Mouse (Mus musculus): ENCODE results near the gene Fam168b.

The Fam168b gene

DNA sequence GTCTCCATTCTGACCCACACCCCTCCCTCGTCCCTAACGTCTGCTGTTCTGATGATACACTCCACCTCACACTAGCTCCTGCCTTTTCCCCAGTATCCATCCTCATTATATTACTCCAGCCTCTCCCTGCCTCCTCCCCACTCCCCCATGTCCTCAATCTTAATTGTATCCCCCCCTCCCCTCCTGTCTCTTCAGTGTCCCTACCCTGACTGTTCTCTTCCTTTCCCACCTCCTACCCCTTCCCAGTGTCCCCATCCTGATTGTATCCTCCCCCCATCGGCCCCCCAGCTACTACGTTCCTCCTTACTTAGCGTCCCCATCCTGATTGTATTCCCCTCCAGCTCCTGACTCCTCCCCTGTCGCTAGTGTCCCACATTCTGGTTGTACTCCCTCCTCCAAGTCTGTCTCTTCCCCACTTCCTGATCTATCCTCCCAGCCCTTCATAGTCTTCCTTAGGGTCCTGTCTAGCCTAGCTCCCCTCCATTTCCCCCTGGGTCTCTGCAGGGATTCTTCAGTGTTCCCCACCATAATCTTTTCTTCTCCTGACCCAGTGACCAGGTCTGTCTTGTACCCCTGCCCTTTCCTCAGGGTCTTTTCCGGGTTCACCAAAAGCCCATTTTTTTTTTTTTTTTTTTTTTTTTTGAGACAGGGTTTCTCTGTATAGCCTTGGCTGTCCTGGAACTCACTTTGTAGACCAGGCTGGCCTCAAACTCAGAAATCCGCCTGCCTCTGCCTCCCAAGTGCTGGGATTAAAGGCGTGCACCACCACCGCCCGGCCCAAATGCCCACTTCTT lies 7.7 kb upstream of the Fam168b start:
- DNase-seq (ENCODE audit: low spot score): no peak

DNA sequence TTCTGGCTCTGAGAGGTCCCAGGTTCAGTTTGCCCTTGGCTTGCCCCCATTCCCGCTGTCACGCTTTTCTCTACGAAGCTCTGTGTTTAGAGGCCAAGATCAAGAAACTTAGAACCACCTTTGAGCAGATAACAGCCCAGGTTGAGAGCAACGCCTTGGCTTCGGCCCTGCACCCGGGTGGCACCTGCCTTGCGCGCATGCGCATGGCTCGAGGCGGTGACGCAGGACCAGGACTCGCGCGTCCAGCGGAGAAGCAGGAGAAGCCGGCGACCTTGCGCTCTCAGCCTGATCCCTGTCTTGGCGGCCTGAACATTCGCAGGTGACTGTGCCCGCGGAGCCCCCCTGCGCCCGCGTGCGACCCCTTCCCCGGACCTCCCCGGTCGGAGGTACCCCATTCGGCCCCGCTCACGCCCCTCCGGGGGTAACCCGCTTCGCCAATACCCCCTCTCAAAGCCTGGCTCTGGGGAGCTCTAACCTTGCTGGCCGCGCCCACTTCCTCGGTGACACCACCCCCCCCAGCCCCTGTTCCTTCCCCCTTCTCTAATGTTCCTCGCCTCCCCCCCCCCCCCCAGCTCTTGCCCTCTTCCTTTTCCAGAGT lies 7.0 kb upstream of the Fam168b start, which contains the start of gene Plekhb2:
Gene Plekhb2 (plus strand): TSS at position 232 of the 598 bp plus-strand sequence.
- DNase-seq (ENCODE audit: low spot score): peak; percentile 60

DNA sequence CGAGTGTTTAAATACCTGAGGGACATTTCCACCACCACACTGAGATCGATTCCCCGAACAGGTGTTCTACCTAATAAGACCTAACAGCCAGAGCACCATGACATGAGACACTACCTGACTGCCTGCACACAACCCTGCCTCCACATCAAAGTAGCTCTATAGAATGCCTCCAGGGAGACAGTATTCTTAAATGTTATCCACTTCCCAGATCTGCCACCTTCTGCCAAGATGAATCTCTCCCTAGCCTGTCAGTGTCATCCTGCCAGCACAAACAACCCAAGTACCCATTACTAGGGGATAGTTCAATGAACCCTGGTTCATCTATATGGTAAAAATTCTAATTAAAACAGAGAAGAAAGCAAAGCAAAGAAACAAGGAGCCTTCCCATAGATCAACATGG lies 4.2 kb upstream of the Fam168b start:
- no peak for DNase-seq (ENCODE audit: low spot score)

DNA sequence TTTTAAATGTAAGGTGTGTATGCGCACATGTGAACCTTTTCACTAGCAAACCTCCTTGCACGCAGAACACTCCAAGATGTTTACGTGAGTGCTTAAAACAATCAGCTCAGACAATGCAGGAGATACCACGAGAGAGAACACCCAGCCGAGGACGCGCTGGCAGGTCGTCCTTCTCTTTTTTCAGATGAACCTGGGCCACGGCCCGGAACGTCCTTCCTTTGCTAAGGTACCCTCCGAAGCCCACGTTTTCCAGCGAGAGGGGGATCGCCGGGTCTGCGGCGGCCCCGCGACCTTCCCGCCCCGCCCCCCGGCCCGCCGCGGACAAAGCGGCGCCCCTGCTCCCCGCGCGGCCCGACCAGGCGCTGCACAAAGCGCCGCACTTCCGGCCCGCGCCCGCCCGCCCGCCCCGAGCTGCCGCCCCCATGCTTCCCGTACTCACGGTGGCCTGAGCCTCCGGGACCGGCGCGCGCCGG lies 440 bp downstream of the Fam168b start:
- no peak for DNase-seq (ENCODE audit: low spot score)

DNA sequence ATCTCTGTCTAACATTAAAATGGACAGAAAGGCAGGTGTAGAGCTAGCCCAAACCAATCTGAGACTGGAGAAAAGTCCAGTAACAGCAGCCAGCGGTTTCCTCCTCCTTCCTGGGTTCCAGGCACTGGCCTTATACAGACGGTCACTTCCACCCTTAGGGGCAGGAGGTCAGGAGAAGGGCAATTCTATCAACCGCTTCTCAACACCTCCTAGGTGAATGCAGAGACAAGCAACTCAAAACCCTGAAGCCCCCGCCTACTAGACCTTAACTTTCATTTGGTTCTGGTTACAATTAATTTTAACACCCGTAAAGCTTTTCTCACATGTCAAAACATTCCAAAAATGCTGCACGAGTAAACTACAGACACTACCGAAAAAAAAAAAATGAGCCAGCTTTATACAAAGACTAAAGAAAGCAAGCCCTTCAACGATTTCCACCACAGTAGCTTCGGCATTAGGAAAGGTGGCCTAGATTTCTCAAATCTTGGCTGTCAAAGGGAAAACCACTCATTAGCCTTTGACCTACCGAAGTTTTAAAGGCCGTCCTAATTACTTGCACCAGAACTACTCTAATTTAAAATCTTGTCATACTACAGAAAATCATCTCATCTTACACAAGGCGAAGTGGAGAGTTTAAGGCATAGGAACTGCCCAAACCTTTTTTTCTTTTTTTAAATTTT lies 1.0 kb downstream of the Fam168b start:
- no peak for DNase-seq (ENCODE audit: low spot score)

DNA sequence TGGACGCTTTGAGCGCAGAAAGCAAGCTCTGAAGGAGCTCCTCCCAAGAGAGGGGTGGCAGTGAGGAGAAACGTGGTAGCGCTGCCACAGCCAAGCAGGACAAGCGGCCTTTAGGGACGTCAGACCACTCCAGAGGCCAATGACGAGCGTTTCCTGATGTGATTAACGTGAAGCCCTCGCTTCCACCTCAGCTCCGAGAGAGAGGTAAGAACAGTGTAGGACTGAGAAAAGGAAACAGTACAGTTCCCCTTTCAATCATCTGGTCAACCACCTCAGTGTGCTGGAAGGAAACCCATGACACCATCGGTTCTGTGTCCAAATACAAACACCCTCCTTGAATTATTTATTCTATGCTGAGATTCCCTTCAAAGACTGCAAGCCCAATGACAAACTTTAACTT lies 3.6 kb downstream of the Fam168b start:
- DNase-seq (ENCODE audit: low spot score): no peak

DNA sequence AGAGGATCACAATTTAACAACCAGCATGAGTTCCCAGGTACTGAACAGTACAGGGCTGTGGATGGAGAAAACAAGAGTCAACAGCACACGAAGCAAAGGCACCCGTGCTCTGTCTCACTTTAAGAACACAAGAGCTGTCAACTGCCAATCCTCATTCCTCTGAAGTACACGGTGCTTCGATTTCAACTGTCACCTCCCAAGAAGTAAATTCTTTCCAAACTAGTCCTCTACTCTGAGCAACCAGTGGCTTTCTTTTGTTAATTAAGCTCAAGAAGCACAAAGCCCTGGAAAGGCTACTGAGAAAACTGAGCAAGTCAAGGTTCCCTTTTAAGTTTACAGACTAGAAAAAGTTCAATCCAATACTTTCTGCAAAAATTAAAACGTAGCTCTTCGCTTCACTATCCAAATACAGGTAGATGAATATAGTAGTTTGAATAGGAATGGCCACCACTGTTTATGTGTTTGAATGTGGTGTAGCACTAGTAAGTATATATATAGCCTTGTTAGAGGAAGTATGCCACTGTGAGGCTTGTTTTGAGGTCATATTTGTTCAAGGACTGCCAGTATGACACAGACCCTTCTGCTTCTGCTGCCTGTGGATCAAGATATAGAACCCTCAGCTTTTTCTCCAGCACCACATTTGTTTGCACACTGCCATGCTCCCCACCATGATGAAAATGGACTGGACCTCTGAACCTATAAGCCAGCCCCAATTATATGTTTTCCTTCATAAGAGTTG lies 4.7 kb downstream of the Fam168b start:
- no peak for DNase-seq (ENCODE audit: low spot score)

DNA sequence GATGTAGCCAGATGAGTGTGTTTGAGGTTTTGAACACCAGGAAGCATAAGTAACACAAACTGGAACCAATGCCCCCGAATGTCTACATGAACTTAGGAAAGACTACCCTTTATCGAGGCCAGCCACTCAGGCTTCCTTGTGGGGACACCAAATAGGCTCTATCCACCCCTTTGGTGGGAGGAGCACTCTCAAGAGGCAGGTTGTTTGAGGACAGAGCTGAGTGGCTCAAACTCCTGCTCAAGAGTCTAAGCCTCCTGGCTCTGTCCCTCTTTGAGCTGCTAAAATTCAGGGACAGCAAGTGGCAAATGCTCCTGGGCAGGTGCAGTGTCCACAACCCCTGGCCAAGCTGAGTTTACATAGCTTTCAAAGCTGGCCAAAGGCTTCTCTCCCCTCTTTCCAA lies 8.0 kb downstream of the Fam168b start:
- no peak for DNase-seq (ENCODE audit: low spot score)

DNA sequence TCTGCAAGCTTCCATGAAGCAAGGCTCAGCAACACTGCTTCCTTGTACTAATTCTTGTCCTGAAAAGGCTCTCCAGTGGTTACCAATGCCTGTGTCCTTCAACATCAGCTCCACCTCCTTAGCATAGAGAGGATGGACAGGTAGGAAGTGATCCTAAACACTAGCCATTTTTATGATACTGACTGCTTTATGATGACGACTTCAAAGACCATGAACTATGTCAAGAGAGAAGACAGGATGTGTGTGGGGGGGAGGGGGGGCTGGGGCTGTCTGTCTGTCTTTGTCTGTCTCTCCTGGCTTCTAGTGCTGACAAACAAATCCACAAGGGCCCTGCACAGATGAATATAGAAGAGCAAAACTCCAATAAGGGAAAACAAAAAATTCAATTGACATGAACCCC lies 11.5 kb downstream of the Fam168b start:
- no peak for DNase-seq (ENCODE audit: low spot score)

DNA sequence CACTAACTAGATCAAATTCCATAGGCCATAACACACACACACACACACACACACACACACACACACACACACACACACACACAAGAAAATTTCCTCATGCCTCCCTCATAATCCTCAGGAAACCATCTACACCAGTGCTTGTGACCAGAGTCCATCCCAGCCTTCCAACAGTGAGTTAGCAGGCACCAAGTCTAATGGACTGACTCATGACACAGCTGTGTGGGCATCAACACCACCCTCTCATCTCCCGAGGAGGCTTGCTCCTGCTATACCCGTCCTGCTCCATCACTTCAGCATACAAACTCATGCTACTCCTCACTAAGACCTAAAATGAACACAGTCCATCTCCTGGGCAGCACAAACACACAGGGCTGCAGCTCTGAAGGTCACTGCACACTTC lies 11.9 kb downstream of the Fam168b start:
- no peak for DNase-seq (ENCODE audit: low spot score)

DNA sequence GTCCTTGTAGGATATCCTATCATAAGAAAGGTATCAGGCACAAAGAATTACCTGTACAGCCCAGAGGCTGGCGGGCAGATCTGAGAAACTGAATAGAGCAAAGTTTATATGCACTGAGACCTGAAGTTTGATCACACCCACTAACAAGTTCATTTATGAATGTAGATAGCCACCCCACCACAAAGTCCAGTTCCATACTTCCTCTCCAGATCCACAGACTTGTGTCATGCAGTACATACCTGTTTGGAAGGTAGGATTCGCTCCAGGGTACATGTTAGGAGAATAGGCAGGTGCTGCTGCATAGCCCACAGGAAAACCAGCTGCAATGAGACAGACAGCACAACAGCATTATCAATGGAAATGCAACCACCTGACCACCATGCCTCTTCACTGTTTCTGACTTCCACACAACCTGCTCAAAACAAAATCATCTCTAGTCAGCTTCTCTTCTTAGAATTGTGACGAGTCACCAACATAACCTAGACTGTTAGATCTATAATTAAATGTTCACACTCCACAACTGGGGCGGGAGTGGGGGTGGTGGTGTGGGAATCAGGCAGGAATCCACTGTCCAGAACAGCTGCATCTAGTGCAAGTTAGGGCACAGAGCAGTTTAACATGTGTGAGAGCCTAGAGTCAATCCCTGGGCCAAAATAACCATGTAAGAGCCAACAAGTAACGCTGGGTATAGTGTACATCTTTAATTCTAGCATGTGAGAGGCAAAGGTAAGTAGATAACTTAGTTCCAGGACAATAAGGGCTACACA lies 14.2 kb downstream of the Fam168b start:
- no peak for DNase-seq (ENCODE audit: low spot score)

DNA sequence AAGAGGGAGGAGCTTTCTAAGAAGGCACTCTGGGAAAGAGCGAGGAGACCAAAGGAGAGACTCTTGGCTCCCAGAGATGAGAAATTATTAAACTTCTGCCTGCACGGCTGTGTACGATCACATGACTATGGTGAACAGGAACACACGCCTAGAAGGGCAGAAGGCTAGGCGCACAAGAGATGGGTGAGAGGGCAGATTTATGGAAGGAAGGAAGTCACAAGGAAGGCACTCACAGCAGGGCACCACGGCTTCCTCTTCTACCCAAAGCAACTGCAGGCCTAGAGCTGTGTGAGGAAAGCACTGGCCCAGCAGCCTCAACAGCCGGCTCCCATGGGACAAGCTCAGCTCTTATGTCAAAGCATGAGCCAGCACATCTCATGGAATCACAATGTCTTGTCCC lies 15.0 kb downstream of the Fam168b start:
- no peak for DNase-seq (ENCODE audit: low spot score)

DNA sequence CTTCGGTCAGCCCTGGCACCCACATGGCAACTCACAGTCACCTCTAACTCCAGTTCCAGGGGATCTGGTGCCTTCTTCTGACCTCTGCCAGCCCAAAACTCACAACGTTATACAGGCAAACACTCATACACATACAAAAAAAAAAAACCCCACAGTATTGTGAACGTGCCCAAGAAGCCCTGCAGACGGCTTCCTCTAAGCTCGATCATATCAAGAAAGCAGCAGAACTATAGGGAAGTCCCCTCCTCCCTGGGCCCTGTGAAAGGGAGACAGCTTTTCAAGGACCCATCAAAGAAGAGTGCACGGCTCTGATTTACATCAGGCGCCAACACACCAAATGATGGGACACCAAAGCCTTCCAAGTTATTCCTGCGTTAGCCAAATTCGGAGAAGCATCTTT lies 17.0 kb downstream of the Fam168b start:
- no peak for DNase-seq (ENCODE audit: low spot score)

DNA sequence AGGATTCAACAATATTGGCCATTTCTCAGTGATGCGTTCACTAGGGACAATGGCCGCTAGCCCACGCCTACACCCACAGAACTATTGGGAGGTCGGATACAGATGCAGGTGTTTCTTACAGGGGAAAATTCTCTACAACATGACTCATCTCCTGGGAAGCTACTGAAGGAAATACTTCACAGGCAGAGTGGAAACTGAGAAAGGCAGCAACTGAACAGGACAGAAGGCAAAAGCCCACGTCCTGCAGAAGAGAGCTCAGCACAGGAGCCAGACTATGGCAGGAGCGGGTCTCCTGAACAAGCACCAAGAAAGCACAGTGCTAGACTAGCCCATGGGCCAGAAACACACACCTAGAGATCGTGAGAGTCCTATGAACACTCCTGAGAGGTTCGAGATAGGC lies 18.7 kb downstream of the Fam168b start:
- no peak for DNase-seq (ENCODE audit: low spot score)

DNA sequence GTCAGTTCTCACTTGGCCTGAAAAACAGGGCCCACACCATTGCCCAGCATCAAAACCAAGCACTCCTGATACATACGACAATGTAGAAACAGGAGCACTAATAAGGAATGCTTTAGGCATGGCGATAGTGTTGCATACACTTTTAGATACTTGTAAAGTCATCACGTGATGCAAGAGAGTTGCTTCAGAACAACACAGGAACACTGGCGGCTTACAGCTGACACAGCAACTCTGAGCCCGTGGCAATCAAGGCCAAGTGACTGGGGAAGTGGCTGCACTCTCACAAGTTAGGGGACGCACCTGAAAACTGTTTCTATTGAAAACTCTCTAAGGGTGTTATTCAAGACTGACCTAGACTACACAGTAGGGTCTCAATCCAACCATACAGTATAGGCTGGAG lies 19.5 kb downstream of the Fam168b start:
- no peak for DNase-seq (ENCODE audit: low spot score)

DNA sequence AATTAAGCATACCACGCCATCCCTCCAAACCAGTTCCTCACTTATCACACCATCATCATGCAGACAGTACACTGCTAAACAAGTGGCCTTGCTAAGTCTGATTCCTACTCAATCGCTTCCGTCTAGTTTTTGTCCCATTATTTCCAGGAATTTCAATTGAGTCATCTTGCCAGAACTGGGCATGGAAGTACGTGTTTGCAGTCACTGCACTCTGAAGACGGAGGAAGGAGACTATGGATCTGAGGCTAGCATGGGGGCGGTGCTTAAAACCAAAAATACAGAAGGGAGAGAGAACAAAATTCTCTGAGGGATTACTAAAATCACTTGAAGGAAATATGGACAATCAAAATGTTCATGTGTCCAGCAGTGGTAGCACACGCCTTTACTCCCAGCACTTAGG lies 20.1 kb downstream of the Fam168b start:
- DNase-seq (ENCODE audit: low spot score): no peak

DNA sequence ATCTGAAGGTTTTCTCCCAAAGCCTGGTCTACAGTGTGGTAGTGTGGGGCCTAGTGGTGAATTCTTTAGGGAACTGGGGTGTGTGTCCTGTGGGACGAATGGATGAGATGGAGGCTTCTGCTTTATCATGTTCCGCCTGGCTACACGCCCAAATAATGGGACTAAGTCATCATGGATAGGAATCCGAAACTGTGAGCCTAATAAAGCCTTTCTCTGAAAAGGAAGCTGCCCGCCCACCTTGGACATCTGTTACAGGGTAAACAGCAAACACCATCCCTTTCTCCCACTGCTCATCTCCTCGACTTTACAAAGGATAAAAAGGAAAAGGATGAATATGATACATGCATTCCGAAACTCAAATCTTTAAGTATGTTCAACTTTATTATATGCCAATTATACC lies 20.9 kb downstream of the Fam168b start:
- DNase-seq (ENCODE audit: low spot score): no peak

DNA sequence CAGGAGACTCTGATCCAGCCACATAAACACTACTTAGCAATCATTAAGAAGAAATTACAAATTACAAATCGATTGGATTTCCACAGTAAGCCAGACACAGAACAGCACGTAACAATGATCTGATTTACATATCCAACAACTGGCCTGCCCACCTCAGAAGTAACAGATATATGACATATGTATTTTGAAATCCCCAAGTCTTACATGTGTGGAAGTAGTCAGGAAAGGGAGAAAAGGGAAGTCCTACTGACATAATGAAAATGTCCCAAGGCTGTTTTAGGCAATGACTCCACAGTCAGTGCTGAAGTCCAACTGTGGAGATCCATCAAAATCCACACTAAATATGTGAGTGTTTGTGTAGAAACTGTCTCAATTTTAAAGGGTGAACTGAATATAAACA lies 21.5 kb downstream of the Fam168b start:
- no peak for DNase-seq (ENCODE audit: low spot score)

DNA sequence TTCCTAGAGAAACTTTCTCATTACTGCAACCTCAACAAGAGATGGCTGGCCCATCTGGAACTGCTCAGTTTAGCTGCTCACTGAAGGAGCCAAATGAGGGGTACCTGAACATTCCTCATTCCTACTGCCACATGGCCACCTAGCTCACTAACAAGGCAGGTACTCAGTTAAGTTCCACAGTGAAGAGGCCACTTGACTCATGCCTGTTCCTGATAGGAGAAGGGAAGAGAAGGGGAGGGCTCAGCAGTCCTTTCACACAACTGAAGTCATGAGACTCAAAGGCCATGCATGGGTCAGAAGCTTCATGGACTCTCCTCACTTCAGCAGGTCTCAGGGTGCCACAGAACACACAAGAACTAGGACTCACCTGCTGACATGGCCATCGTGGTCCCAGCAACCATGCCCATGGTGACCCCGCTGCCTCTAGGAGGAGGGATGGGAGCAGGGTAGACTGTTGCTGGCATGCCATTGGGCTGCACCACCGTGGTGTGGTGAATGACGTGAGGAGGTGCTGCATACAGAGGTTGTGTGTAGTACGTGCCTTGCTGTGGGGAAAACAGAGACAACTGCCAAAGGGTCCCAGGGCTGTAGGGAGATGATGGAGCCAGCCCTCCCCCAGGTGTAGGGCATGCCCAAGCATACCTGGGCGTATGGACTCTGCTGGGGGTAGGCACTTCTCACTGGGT lies 23.5 kb downstream of the Fam168b start:
- no peak for DNase-seq (ENCODE audit: low spot score)

DNA sequence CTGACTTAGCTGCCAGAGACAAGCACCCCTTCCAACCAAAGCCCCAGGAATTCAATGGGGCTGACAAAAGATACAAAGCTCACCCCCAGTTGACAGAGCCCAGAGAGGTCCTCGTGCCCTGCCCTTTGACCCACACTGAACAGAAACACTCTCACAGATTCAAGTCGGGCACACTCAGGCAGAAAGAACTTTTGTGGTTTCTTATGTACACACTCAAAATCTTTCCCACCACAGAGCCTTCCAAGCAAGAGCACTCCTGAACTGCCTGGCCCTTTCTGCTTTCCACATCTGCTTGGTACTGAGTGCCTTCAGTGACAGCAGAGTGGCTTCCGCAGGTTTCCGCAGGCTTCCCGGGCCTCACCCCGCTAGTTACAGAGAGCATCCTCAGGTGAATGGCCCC lies 27.0 kb downstream of the Fam168b start:
- DNase-seq (ENCODE audit: low spot score): no peak
